Mouse (Mus musculus): Measurements from ENCODE around the gene Rad9b.

DNA sequence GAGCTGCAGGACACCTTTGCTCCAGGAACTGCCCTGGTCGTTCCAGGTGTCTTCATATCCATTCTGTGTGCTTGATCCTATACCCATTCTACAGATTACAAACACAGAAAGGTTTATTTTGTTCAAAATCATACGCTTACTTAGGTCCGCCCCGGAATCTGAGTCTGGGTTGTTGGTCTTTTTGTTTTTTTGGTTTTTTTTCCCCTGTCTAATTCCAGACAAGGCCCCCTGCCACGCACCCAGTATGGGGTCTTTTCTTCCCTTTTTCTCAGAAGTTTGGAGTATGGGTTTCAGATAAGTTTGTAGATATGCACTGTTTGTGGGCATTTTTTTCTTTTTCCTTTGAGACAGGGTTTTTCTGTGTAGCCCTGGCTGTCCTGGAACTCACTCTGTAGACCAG is 18.8 kb upstream of the Rad9b start:
- no peak for TF ChIP-seq CTCF (IDR thresholded peaks at IDR 0.05)
- TF ChIP-seq EP300 (IDR thresholded peaks at IDR 0.05): no peak

Measured in lung, postnatal 0 days (tissue).